Mouse (Mus musculus) lung, embryonic 16.5 days (tissue): ENCODE measurements around the gene Aff3. TPM values are rescaled to one million over a fixed set of nuclear protein-coding genes. Genes with fewer than 3 reads are reported as not detected.

Experiments
- ATAC-seq: fragments of 200-750 bp; cut with Nextera tagmentation; 2 replicates; pipeline ENCODE4 v1.8.0; 2017; ENCODE audit warnings: low read depth, mild to moderate bottlenecking, moderate library complexity
- H3K27ac ChIP-seq: fragments of 300-500 bp; sonication (generic); 2 replicates; pipeline ENCODE4 v1.5.1; 2014; ENCODE audit warnings: mild to moderate bottlenecking, control low read depth, low read length
- H3K27me3 ChIP-seq: fragments of 300-500 bp; sonication (generic); 2 replicates; pipeline ENCODE4 v1.6.1; 2014; ENCODE audit warnings: low read depth, low read length, mixed read lengths; ENCODE audit not compliant: control insufficient read depth, insufficient read depth
- H3K36me3 ChIP-seq: fragments of 300-500 bp; sonication (generic); 2 replicates; pipeline ENCODE4 v1.6.1; 2014; ENCODE audit warnings: low read length; ENCODE audit not compliant: control insufficient read depth, insufficient read depth
- H3K4me1 ChIP-seq: fragments of 300-500 bp; sonication (generic); replicated peaks from 2 replicates; pipeline ENCODE4 v1.6.1; 2014; ENCODE audit warnings: low read length, mixed read lengths; ENCODE audit not compliant: control insufficient read depth, insufficient read depth
- H3K4me2 ChIP-seq: fragments of 300-500 bp; sonication (generic); 2 replicates; pipeline ENCODE4 v1.6.1; 2014; ENCODE audit warnings: low read depth, low read length, control low read depth
- H3K4me3 ChIP-seq: fragments of 300-500 bp; sonication (generic); 2 replicates; pipeline ENCODE4 v1.5.1; 2014; ENCODE audit warnings: mild to moderate bottlenecking, low read length, control low read depth
- H3K9ac ChIP-seq: fragments of 300-500 bp; sonication (generic); 2 replicates; pipeline ENCODE4 v1.6.1; 2014; ENCODE audit warnings: low read length, control low read depth
- H3K9me3 ChIP-seq: fragments of 300-500 bp; sonication (generic); 2 replicates; pipeline ENCODE4 v1.6.1; 2016; ENCODE audit warnings: low read length; ENCODE audit not compliant: control insufficient read depth
- WGBS: fragments of 180-500 bp; shearing (Covaris S2); extraction: QIAGEN DNeasy Blood & Tissue Kit; methylation state at CpG from one replicate; pipeline ENCODE4 v1.1.7; 2014; 5-methylcytosine and 5-hydroxymethylcytosine counted together
- polyA plus RNA-seq: library from polyadenylated mRNA; unstranded; fragments of >200 nt; fragmentation: Nextera tagmentation; extraction: Ambion mirVana; gene quantifications from 2 replicates; pipeline ENCODE4 v1.2.1, GENCODE M21; 2015

The Aff3 gene
- polyA plus RNA-seq, 1 experiment from 2014 or later = 2.6 TPM

DNA sequence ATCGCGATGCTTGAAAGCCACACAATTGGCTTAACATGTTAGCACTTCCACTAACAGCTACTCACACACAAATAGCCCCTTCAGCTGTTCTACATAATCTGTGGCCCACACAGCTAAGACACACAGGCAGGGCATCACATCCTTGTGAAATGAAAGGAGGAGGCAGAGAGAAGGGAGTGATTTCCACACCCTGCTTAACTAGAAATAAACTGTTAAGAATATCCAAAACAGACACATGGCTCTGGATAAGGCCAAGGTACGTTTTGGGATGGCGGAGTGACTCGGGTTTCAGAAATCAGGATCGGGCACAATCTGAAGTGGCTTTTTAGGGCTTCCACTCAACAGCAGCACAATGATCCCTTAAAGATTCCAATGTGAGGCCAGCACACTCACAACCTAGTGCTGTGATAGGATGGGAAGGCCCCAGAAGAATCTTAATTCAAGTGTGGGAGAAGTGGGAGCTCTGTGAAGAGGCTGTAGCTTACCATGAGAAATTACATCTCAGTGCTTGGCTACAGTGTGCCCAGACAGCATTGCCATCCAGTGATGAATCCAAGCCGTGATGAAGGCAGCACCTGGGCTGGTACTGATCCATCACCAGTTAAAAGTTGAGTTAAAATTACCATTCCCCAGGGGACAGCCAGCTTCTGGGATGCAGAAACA, 214.8 kb downstream of the Aff3 start:
- 54% methylated on average over 7 of the region's 7 CpGs for WGBS
- no peak for ATAC-seq
- Histone ChIP-seq H3K27ac (no peak overlapping the region), H3K27me3 (no peaks in the 10 kb centered on the region), H3K9me3 (no peaks in the 10 kb centered on the region; the same call in 1 of the 2 replicates), H3K36me3 (no peaks in the 10 kb centered on the region), H3K4me3 (no peak overlapping the region), H3K4me1 (peaks cover 9% of the 10 kb centered on the region; the same call in 1 of the 2 replicates), H3K9ac (no peak overlapping the region), H3K4me2 (no peak overlapping the region)

DNA sequence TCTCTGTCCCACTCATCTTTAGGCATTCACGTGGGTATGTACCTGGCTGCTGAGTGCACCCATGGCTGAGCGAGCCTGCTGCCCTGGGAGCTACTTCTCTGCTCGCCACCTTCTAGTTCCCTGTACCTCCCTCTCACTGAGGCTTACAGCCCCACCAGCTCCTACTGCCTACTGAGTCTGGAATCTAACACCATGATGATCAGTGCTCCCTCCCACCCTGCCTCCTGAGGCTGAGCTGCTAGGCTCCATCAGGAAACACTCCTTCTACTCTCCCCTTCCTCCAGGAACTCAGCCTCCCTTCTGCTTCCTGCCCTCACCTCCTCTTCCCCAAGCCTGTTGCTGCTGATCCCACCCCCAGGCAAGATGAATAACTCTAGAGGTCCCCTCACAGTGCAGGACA, 215.9 kb downstream of the Aff3 start:
- Histone ChIP-seq H3K4me3 (no peak overlapping the region), H3K27me3 (no peaks in the 10 kb centered on the region), H3K27ac (no peak overlapping the region), H3K4me1 (peaks cover 9% of the 10 kb centered on the region; the same call in 1 of the 2 replicates), H3K9ac (no peak overlapping the region), H3K9me3 (no peaks in the 10 kb centered on the region; the same call in 1 of the 2 replicates), H3K36me3 (no peaks in the 10 kb centered on the region), H3K4me2 (no peak overlapping the region)
- ATAC-seq = 0 out of 2 replicates have a peak, but pooled peaks have one; percentile 19
- WGBS = 51% methylated on average over 3 of the region's 3 CpGs

DNA sequence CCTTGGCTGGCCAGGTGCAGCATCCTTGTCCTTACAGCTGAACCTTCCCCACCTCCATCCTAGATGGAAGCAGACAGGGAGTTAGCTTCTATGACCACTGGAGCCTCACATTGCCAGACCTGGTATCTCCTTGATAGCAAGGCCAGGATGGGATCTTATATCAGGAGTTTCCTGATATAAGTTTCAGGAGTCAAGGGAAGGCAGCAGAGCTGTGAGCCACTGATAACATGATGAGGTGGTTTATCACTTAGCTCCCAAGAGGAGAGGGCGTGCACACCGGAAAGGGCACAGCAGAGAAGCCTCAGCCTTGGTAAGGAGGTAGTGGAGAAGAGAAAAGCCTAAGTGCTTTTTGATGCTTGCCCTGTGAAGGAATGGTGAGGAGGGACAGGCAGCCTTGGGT, 217.2 kb downstream of the Aff3 start:
- Histone ChIP-seq H3K9me3 (no peaks in the 10 kb centered on the region; the same call in 1 of the 2 replicates), H3K4me2 (no peak overlapping the region), H3K27me3 (no peaks in the 10 kb centered on the region), H3K27ac (no peak overlapping the region), H3K36me3 (no peaks in the 10 kb centered on the region), H3K4me3 (no peak overlapping the region), H3K9ac (no peak overlapping the region), H3K4me1 (peaks cover 9% of the 10 kb centered on the region; the same call in 1 of the 2 replicates)
- no peak for ATAC-seq
- 86% methylated on average over 2 of the region's 2 CpGs for WGBS

DNA sequence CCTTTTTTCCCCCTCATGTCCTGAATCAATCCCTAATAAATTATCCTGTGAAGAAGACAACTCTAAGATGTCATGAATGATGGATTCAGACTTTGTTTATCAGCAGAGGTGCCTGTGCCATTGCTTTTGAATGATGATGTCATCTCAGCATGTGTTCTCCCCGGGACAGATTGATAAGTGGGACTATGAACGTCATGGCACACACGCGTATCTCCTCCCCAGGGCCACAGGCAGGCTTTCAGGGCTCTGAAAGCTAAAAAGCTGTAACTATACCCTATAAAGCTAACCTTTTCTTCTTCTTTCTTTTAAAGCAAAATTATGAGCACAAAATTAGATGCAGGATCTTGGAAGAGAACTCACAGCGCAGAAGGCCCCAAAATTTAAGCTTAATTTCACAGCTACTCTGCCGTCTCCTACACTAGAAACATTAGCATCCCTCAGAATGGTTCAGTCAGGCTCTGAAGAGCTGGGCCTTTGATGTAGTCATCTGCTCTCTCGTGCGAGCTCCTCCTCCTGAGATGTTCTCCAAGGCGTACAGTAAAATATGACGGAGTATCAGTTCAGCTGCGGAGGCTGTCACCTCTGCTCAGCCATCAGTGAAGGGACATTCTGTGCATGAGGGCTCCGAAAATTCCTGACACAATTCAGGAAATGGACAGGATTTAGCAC, 218.5 kb downstream of the Aff3 start:
- ATAC-seq = no peak
- Histone ChIP-seq H3K36me3 (no peaks in the 10 kb centered on the region), H3K27me3 (no peaks in the 10 kb centered on the region), H3K4me2 (no peak overlapping the region), H3K9me3 (no peaks in the 10 kb centered on the region), H3K4me3 (no peak overlapping the region), H3K9ac (no peak overlapping the region), H3K27ac (no peak overlapping the region), H3K4me1 (peaks cover 9% of the 10 kb centered on the region; the same call in 1 of the 2 replicates)
- WGBS = 76% methylated on average over 12 of the region's 12 CpGs

DNA sequence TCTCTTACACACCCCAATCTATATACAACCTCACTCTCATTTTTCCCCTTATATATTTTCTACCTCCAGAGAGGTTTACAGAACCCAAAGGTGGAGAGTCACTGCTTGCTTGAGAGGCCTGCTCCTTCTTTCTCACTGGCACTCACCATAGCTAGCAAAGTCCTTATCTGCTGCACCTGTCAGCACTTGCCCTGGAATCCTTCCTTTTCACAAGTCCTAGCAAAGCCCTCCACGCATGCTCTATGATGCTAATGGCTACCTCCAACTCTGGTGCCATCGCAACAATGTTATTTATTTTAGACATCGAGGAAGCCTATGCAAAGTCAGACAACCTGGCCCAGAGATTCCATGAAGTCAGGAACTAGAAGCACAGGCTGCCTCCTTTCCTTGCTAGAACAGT, 221.9 kb downstream of the Aff3 start:
- Histone ChIP-seq H3K4me2 (no peak overlapping the region), H3K36me3 (no peaks in the 10 kb centered on the region), H3K27me3 (no peaks in the 10 kb centered on the region), H3K4me3 (no peak overlapping the region), H3K9ac (no peak overlapping the region), H3K9me3 (no peaks in the 10 kb centered on the region), H3K27ac (no peak overlapping the region), H3K4me1 (peaks cover 15% of the 10 kb centered on the region)
- WGBS = 66% methylated on average over 3 of the region's 3 CpGs
- ATAC-seq = no peak

DNA sequence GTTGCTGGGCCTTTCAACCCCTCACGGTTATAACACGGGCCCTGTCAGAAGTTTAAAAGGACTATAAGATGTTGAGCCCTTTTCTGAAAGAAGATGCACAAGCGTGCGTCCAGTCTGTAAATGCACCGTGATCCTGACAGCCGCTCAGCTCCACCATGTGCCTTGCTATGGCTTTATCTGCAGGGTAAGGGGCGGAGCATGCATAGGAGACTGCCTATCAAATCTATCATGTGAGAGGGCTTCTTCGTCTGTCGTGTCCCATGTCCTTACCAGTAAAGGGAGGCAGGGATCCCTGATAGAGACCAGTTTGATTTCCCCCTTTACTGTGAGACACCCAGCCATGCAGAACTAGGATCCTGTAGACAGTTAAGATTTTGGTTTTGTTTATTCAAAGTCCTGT, 222.3 kb downstream of the Aff3 start:
- Histone ChIP-seq H3K4me1 (peaks cover 19% of the 10 kb centered on the region), H3K4me2 (no peak overlapping the region), H3K9me3 (no peaks in the 10 kb centered on the region), H3K36me3 (no peaks in the 10 kb centered on the region), H3K27me3 (no peaks in the 10 kb centered on the region), H3K27ac (no peak overlapping the region), H3K4me3 (no peak overlapping the region), H3K9ac (no peak overlapping the region)
- ATAC-seq = no peak
- 68% methylated on average over 9 of the region's 9 CpGs for WGBS

DNA sequence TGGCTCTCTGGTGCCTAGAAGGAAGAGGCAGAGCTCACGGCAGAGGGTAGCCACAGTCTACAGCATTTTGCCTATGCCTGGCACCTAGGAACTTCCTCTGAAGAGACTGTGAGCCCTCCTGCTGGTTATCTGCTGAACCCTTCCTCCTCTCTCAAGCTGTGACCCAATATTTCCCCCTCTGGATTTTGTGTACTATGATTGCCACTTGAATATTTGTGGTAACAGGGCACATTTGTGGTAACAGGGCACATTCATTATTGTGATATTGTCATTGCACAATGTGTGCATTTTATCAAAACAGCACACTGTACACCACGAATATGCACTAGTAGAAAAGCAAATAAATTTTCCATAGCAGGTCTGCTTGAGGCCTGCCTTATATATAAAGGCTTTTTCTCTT, 223.0 kb downstream of the Aff3 start:
- H3K36me3 ChIP-seq = no peaks in the 10 kb centered on the region
- WGBS = 53% methylated on average over 2 of the region's 2 CpGs
- H3K27ac ChIP-seq = no peak overlapping the region
- ATAC-seq = no peak
- peaks cover 19% of the 10 kb centered on the region for H3K4me1 ChIP-seq
- no peaks in the 10 kb centered on the region for H3K9me3 ChIP-seq
- H3K4me2 ChIP-seq = no peak overlapping the region
- H3K9ac ChIP-seq = no peak overlapping the region
- no peak overlapping the region for H3K4me3 ChIP-seq
- no peaks in the 10 kb centered on the region for H3K27me3 ChIP-seq

DNA sequence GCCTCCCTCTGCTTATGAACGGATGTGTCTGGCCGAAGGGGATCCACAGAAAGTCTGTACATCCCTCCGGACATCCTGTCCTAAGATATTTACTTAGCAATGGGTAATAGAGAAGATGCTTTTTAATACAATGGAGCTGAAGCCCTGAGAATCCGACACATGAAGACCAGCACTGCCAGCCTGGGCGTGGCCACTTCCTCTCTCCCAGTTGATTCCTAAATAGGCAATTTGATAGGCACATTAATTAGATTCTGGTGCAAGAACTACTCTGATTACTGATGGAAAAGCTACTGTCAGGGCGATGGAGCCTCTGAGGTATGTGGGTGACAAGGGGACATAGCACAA, 224.3 kb downstream of the Aff3 start:
- Histone ChIP-seq H3K27ac (no peak overlapping the region), H3K9me3 (no peaks in the 10 kb centered on the region), H3K4me3 (no peak overlapping the region), H3K9ac (no peak overlapping the region), H3K4me1 (peaks cover 27% of the 10 kb centered on the region), H3K36me3 (no peaks in the 10 kb centered on the region), H3K4me2 (no peak overlapping the region), H3K27me3 (no peaks in the 10 kb centered on the region)
- WGBS = 51% methylated on average over 6 of the region's 6 CpGs
- ATAC-seq = no peak

DNA sequence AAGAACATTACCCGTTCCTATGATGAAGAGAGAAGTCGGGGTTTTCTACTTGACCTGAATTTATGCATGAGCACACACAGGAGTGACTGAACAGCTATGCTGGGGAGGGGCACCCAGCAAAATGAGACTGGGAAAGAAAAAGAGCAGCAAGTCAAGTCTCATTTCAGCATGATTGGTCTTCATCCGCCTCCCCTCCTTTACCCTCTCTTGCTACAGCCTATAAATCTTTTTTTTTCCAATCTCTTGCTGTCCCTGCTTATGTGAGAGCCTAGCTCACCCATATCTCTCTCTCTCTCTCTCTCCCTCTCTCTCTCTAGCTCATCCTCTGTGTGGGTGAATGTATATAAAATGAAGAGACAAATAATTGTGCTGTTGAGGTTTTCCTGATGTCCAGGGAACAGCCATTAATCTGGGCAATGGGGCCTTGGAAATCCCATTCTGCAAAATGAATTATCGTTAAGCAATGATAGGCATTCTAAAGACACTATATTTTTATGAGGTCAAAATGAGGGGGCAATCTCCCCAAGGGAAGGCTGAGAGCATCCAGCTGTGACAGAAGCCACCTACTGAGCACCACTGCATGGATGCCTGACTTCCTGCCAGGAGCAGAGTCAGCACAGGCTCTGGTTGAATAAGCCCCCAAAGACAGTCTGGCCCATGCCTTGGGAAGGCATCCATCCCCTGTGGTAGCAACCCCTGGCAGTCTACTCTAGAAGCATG, 224.8 kb downstream of the Aff3 start:
- H3K27ac ChIP-seq = no peak overlapping the region
- no peak overlapping the region for H3K4me2 ChIP-seq

More for the DNA sequence above, 224.8 kb downstream of the Aff3 start:
- Histone ChIP-seq H3K36me3 (no peaks in the 10 kb centered on the region), H3K9ac (no peak overlapping the region), H3K9me3 (no peaks in the 10 kb centered on the region), H3K4me3 (no peak overlapping the region), H3K4me1 (peaks cover 27% of the 10 kb centered on the region), H3K27me3 (no peaks in the 10 kb centered on the region)
- peak; percentile 87 for ATAC-seq
- 48% methylated on average over 4 of the region's 4 CpGs for WGBS
